Mouse (Mus musculus) liver, embryonic 12.5 days (tissue): ENCODE results near the gene Rad23a. TPM values are rescaled to one million over a fixed set of nuclear protein-coding genes. Genes with fewer than 3 reads are reported as not detected.
A peak's percentile ranks its signal among the peaks of the same experiment; 100 is the strongest.

Experiments used
- ATAC-seq: fragments of 200-750 bp; cut with Nextera tagmentation; 2 replicates; pipeline ENCODE4 v1.8.0; 2017; ENCODE audit warnings: moderate number of reproducible peaks, mild to moderate bottlenecking, moderate library complexity
- H3K27ac ChIP-seq: fragments of 300-500 bp; sonication (generic); 2 replicates; pipeline ENCODE4 v1.5.1; 2016; ENCODE audit warnings: mild to moderate bottlenecking
- H3K27me3 ChIP-seq: fragments of 300-500 bp; sonication (generic); replicated peaks from 2 replicates; pipeline ENCODE4 v1.6.1; 2016; ENCODE audit warnings: mild to moderate bottlenecking, moderate library complexity
- H3K36me3 ChIP-seq: fragments of 300-500 bp; sonication (generic); 2 replicates; pipeline ENCODE4 v1.6.1; 2016; ENCODE audit warnings: mild to moderate bottlenecking, moderate library complexity
- H3K4me1 ChIP-seq: fragments of 300-500 bp; sonication (generic); 2 replicates; pipeline ENCODE4 v1.6.1; 2016
- H3K4me2 ChIP-seq: fragments of 300-500 bp; sonication (generic); 2 replicates; pipeline ENCODE4 v1.6.1; 2016; ENCODE audit warnings: mild to moderate bottlenecking, moderate library complexity
- H3K4me3 ChIP-seq: fragments of 300-500 bp; sonication (generic); 2 replicates; pipeline ENCODE4 v1.5.1; 2016; ENCODE audit warnings: mild to moderate bottlenecking, moderate library complexity
- H3K9ac ChIP-seq: fragments of 300-500 bp; sonication (generic); 2 replicates; pipeline ENCODE4 v1.6.1; 2016; ENCODE audit warnings: mild to moderate bottlenecking, moderate library complexity
- H3K9me3 ChIP-seq: fragments of 300-500 bp; sonication (generic); replicated peaks from 2 replicates; pipeline ENCODE4 v1.6.1; 2016; ENCODE audit warnings: mild to moderate bottlenecking, moderate library complexity
- WGBS: fragments of 180-500 bp; shearing (Covaris S2); methylation state at CpG from one replicate; pipeline ENCODE4 v1.1.7; 2016; ENCODE audit not compliant: insufficient replicate concordance; 5-methylcytosine and 5-hydroxymethylcytosine counted together
- polyA plus RNA-seq: library from polyadenylated mRNA; unstranded; fragments of >200 nt; fragmentation: Nextera tagmentation; extraction: Ambion mirVana; gene quantifications from 2 replicates; pipeline ENCODE4 v1.2.1, GENCODE M21; 2016

The Rad23a gene
- polyA plus RNA-seq, 1 experiment from 2014 or later, result 274 TPM

DNA sequence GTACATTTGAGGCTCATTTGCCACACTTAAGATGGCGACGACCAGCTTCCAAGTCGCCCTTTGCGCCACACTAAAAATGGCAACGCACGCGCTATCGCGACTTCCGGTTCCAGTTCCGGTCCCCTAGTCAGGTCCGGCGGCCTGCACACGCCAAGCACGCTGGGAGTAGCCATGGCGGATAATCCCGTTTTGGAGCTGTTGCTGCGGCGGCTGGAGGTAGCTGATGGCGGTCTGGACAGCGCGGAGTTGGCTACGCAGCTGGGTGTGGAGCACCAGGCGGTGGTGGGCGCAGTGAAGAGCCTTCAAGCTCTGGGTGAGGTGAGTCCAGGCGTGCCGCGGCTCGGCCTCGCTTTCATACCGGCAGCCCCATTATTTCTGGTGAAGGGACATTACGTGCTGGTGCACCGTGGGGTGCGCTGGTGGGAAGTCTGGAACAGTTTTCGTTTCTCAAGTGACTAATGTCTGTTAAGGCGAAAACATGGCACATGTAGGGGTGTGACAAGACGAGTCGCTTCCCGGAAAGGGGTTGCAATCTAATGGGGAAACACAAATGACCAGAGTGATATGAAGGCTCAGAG is 16.5 kb upstream of the Rad23a start, which contains the start of gene Farsa:
Gene Farsa, plus strand, starts transcription at position 126 of the 578 bp plus-strand sequence.
- Histone ChIP-seq H3K9me3 (no peaks in the 10 kb centered on the region), H3K27me3 (no peaks in the 10 kb centered on the region), H3K4me2 (peak within 1 kb of the TSS; percentile 85), H3K4me3 (peak within 1 kb of the TSS; percentile 94), H3K27ac (peak within 1 kb of the TSS; percentile 91), H3K4me1 (peaks cover 28% of the 10 kb centered on the region), H3K36me3 (peaks cover 38% of the 10 kb centered on the region), H3K9ac (peak within 1 kb of the TSS; percentile 96)
- ATAC-seq, result peak; percentile 91
- WGBS, result under 1% methylated on average over 39 of the region's 39 CpGs

DNA sequence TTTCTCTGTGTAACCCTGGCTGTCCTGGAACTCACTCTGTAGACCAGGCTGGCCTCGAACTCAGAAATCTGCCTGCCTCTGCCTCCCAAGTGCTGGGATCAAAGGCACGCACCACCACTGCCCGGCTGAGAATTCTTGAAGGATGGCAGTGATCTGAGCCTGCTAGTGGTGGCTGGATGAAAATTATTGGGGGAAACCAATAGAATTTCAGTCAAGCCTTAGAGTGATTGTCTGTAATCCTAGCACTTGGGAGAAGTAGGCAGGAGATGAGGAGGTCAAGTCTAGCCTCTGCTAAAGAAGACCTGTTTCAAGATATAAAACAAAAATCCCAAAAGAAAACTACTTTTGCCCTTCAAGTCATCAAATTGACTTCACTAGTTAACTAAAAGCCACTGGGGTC is 16.0 kb upstream of the Rad23a start:
- H3K4me3 ChIP-seq, result peak overlapping the region; percentile 94
- peaks cover 33% of the 10 kb centered on the region for H3K36me3 ChIP-seq
- no peaks in the 10 kb centered on the region for H3K27me3 ChIP-seq
- H3K9ac ChIP-seq, result no peak overlapping the region
- ATAC-seq, result no peak; the same call in 1 of the 2 replicates
- peaks cover 28% of the 10 kb centered on the region for H3K4me1 ChIP-seq
- H3K9me3 ChIP-seq, result no peaks in the 10 kb centered on the region
- peak overlapping the region; percentile 91; the same call in 1 of the 2 replicates for H3K27ac ChIP-seq
- 89% methylated on average over 3 of the region's 3 CpGs for WGBS
- peak overlapping the region; percentile 85 for H3K4me2 ChIP-seq

DNA sequence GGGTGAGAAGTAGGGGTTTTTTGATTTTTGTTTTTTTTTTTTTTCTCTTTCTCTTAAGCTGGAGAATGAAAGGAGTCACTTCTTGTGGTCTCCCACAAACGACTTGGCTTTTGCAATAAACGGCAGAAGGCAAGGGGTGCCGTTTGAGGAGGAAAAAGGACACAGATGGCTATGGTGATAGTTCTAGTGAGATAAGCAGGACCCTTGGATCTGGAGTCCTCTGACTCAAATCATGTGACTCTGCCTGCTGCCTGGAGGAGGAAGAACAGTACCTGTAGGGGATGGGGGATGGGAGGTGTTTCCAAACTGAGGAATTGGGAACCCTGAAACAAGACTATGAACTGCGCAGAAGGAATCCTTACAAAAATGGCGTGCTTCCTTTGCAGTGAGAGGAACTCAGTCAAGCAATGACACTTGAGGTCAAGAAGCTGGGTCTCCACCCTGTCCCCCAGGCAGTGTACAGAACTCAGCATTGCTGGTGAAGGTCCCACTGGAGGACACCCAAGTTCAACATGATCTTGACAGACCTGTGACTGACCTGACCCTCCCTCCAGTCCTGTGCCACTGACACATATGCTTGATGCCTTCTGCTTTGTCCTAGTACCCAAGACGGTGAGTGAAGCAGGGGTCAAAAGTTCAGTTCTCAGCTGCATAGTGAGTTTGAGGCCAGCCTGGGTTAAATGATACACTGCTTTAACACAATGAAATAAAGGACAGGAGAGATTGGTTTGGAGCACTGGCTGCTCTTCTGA is 7.4 kb upstream of the Rad23a start:
- Histone ChIP-seq H3K4me3 (peak overlapping the region; percentile 97), H3K9ac (peak overlapping the region; percentile 79), H3K9me3 (no peaks in the 10 kb centered on the region), H3K27ac (peak overlapping the region; percentile 97), H3K4me2 (peak overlapping the region; percentile 88), H3K36me3 (peaks cover 32% of the 10 kb centered on the region), H3K27me3 (no peaks in the 10 kb centered on the region), H3K4me1 (peaks cover 45% of the 10 kb centered on the region)
- ATAC-seq, result no peak
- WGBS, result 13% methylated on average over 6 of the region's 6 CpGs

DNA sequence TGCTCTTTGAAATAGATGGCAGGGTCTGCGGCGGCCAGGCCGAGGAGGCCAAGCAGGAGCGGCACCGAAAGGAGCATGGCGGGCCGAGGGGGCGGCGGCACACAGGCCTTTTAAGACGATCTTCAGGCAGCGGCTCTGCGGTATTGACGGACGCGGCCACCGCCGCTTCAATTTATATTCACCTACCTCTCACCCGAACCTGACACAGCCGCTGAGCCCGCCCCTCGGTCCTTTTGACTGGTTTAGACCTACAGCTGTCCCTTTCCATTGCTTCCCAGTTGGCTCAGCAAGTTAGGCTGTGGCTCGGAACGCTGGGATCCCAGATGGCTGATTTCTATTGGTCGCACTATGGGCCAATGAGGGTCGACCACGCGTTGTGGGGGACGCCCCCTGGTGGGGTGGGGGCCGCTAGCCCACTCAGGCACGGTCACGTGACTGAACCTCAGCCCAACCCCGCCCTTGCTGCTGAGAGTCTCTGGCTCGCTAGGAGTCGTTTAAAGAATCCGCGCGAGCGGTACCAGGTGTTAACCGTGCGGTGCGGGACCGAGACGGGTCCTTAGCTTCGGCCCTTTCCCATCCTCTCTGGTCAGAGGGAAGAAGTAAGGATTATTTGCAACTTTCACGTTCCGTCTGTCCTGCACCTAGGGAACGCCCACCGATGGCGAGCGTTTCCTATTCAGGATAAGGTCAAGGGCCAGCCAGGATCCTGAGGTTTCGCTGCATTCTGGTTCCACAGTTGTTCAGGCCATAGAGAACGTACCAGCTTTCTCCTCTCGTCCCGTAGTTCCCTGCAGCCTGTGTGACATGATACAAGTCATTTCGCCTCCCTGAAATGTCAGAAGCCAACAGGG is 6.5 kb upstream of the Rad23a start, which contains the start of gene Calr:
Gene Calr, minus strand, starts transcription at position 213 of the 851 bp plus-strand sequence.
- H3K4me1 ChIP-seq, result peaks cover 53% of the 10 kb centered on the region

DNA sequence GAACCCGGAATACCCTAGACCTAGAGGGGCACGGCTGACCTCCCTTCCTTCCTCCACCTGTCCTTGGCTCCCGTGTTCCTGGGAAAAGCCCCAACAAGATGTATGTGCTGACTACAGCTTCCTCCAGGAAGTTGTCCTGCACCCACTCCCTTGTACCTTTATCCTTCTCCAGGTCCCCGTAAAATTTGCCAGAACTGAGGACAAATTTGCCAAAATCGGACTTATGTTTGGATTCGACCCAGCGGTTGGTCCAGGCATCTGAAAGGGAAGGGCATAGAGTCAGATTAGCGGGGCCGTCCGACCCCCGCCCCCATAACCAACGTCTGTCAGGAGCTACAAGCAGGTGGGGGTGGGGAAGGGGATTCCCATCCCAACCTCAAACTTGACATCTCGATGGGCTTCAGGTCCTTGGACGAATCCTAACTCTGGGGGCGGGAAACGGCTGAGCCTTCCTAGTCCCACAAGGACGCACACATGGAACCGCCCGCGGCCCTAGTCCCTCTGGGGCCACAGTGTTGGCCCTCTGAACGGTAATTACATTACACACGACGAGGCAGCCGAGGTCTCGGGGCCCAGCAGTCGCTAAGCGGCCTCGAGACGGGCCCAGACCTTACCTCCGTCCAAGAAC is 5.7 kb upstream of the Rad23a start:
- WGBS, result under 1% methylated on average over 30 of the region's 30 CpGs
- peak overlapping the region; percentile 97 for H3K4me3 ChIP-seq
- H3K27ac ChIP-seq, result peak overlapping the region; percentile 87
- peak overlapping the region; percentile 88 for H3K9ac ChIP-seq
- no peaks in the 10 kb centered on the region for H3K27me3 ChIP-seq
- peaks cover 49% of the 10 kb centered on the region for H3K36me3 ChIP-seq
- peaks cover 61% of the 10 kb centered on the region for H3K4me1 ChIP-seq
- ATAC-seq, result peak; percentile 41
- H3K9me3 ChIP-seq, result no peaks in the 10 kb centered on the region
- H3K4me2 ChIP-seq, result peak overlapping the region; percentile 88

More for the DNA sequence above, 6.5 kb upstream of the Rad23a start, which contains the start of gene Calr:
- Histone ChIP-seq H3K9ac (peak within 1 kb of the TSS; percentile 88), H3K27ac (peak within 1 kb of the TSS; percentile 97), H3K4me2 (peak within 1 kb of the TSS; percentile 88), H3K4me3 (peak within 1 kb of the TSS; percentile 97), H3K36me3 (peaks cover 41% of the 10 kb centered on the region), H3K9me3 (no peaks in the 10 kb centered on the region), H3K27me3 (no peaks in the 10 kb centered on the region)
- under 1% methylated on average over 55 of the region's 55 CpGs for WGBS
- peak; percentile 98 for ATAC-seq

DNA sequence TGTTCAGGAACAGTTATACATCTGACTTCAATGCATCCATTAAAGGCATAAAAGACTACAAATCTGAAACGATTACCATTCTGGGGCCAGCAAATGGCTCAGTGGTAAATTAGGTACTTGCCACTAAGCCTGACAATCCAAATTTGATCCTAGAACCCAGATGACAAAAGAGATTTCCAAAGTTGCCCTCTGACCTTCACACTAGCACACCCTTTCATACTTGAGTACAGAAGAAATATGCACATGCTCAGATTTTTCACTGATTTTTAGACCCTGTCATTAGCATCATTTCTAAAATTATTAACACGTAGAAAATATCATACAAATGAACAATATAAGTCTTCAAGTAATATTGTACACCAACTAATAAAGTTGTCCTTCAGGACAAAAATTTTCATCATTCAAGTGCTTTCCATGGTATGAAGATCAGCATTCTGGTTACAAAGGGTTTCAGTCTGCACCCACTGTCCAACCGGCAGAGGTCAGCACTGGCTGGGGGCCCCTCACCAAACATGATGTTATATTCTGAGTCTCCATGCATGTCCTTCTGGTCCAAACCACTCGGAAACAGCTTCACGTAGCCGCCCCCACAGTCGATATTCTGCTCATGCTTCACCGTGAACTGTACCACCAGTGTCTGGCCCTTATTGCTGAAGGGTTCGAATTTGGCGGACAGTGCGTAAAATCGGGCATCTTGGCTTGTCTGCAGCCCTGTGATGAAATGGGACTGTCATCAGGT is 5.1 kb upstream of the Rad23a start:
- Histone ChIP-seq H3K4me2 (peak overlapping the region; percentile 88), H3K36me3 (peaks cover 51% of the 10 kb centered on the region), H3K9me3 (no peaks in the 10 kb centered on the region), H3K27me3 (no peaks in the 10 kb centered on the region), H3K4me3 (peak overlapping the region; percentile 97), H3K4me1 (peaks cover 68% of the 10 kb centered on the region), H3K9ac (peak overlapping the region; percentile 88), H3K27ac (peak overlapping the region; percentile 87)
- WGBS, result 11% methylated on average over 12 of the region's 12 CpGs
- ATAC-seq, result no peak

DNA sequence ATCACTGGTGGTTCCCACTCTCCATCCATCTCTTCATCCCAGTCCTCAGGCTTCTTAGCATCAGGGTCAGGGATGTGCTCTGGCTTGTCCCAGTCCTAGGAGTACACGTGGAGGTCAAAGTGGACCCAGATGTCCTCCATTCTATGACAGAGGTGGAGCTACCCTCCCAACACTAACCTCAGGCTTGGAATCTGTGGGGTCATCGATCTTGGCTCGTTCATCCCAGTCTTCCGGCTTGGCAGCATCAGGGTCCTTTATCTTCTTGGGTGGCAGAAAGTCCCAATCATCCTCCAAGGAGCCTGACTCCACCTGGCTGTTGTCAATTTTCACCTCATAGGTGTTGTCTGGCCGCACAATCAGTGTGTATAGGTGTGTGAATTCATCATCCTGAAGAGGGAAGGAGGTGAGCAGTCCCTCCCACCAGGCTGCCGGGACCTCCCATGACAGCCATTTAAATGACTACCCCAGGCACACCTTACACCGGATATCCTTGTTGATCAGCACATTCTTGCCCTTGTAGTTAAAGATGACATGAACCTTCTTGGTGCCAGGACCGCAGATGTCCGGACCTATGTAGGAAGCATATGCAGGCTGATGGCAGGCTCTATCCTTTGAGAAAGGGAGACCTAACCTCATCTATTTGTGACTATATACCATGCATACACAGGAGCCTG is 4.1 kb upstream of the Rad23a start:
- Histone ChIP-seq H3K4me3 (peak overlapping the region; percentile 97), H3K27ac (peak overlapping the region; percentile 55), H3K27me3 (no peaks in the 10 kb centered on the region), H3K4me2 (peak overlapping the region; percentile 88), H3K36me3 (peaks cover 52% of the 10 kb centered on the region), H3K4me1 (peaks cover 69% of the 10 kb centered on the region), H3K9me3 (no peaks in the 10 kb centered on the region), H3K9ac (peak overlapping the region; percentile 88)
- no peak for ATAC-seq
- WGBS, result 82% methylated on average over 9 of the region's 9 CpGs

DNA sequence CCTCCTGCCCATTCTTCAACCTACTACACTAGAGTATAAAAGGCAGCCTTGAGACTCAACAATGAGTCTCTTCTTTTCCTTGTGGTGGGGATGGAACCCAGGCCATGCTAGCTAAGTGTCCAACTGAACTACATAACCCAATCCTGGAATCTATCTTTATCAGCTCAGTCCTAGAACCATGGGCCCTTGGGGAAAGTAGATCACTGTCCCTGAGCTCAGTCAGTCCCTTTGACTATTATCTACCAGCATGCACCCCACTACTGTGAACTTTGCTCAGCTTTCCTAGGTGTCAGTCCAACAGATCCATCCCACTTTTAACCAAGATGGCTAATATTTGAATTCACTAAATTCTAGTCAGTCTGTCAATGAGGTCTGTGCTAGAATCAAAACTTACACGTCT is 1.0 kb upstream of the Rad23a start:
- ATAC-seq, result no peak
- Histone ChIP-seq H3K4me3 (no peak overlapping the region), H3K9me3 (no peaks in the 10 kb centered on the region), H3K4me1 (peaks cover 84% of the 10 kb centered on the region), H3K4me2 (peak overlapping the region; percentile 81; the same call in 1 of the 2 replicates), H3K27ac (peak overlapping the region; percentile 95), H3K9ac (no peak overlapping the region), H3K27me3 (no peaks in the 10 kb centered on the region), H3K36me3 (peaks cover 82% of the 10 kb centered on the region)
- 63% methylated on average over 1 of the region's 1 CpGs for WGBS

DNA sequence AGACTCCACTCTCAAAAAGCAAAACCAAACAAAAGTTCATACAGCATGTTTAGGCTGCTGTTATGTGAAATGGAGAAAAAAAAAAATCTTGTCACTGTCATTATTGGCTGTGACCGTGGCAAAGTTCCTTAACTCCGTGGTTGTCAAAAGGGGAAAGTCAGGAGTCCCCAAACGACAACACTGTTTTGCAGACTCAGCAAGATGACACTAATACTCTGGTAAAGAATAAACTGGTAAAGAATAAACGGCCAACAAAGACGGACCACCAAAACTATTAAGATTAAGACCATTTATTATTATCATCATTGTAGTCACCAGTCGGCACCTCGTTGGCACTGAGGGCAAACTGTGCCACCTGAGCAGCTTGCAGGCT is 604 bp downstream of the Rad23a start:
- H3K9ac ChIP-seq, result peak overlapping the region; percentile 90
- peak overlapping the region; percentile 81 for H3K4me2 ChIP-seq
- peak overlapping the region; percentile 95 for H3K27ac ChIP-seq
- H3K9me3 ChIP-seq, result no peaks in the 10 kb centered on the region
- peak overlapping the region; percentile 81 for H3K4me3 ChIP-seq
- no peak for ATAC-seq
- H3K4me1 ChIP-seq, result peaks cover 91% of the 10 kb centered on the region
- no peaks in the 10 kb centered on the region for H3K27me3 ChIP-seq
- WGBS, result 2% methylated on average over 7 of the region's 7 CpGs
- peaks cover 86% of the 10 kb centered on the region for H3K36me3 ChIP-seq

DNA sequence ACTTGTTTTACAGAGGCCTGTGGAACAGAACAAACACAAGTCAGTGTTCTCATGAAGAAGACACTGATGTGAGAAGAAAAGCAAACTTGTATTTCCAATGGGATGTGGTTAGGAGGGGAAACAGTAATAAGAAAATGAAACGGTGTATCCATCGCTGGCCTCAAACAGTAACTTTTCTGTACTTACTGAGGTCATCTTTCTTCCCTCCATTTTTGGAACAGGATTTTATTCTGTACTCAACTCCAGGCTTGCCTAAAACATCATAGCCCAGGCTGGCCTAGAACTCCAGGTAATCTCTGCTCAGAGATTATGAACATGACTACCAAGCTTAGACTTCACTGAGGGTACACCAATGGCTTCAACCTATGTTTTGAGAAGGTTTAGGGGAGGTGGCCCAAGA is 1.1 kb downstream of the Rad23a start:
- peaks cover 91% of the 10 kb centered on the region for H3K4me1 ChIP-seq
- H3K4me2 ChIP-seq, result peak overlapping the region; percentile 81
- peak overlapping the region; percentile 95 for H3K27ac ChIP-seq
- ATAC-seq, result no peak
- H3K36me3 ChIP-seq, result peaks cover 86% of the 10 kb centered on the region
- 79% methylated on average over 2 of the region's 2 CpGs for WGBS
- peak overlapping the region; percentile 90 for H3K9ac ChIP-seq
- H3K4me3 ChIP-seq, result peak overlapping the region; percentile 81
- no peaks in the 10 kb centered on the region for H3K9me3 ChIP-seq
- H3K27me3 ChIP-seq, result no peaks in the 10 kb centered on the region
